Mouse (Mus musculus) left cerebral cortex, adult 2 months (tissue): ENCODE measurements around the gene Slc38a6. TPM values are rescaled to one million over a fixed set of nuclear protein-coding genes. Genes with fewer than 3 reads are reported as not detected.

Source experiments
- DNase-seq, 2 experiments: peaks; one replicate each; pipeline ENCODE4 v3.0.0; 2021 to 2022; ENCODE audit warnings: low spot score in 2 of 2, mixed read lengths in 1 of 2; ENCODE audit errors: extremely low spot score in 1 of 2
- H3K27ac ChIP-seq: fragments of 200-600 bp; 2 replicates; pipeline ENCODE4 v1.8.1; 2022
- H3K4me3 ChIP-seq: fragments of 200-600 bp; 2 replicates; pipeline ENCODE4 v1.8.1; 2022
- CTCF ChIP-seq: fragments of 200-600 bp; IDR thresholded peaks from 2 replicates; pipeline ENCODE4 v1.8.1; 2022; ENCODE audit warnings: antibody characterized with exemption, mild to moderate bottlenecking, moderate library complexity
- intact Hi-C: fragments of 180-260 bp; cut with DNase I; formaldehyde crosslinking; loops from one replicate; pipeline ENCODE4 v1.15.1; 2025
- total RNA-seq, 2 experiments: library from RNA; stranded (reverse); gene quantifications; 2 replicates each; pipeline ENCODE4 v1.2.3; 2021

The Slc38a6 gene
- total RNA-seq, 2 experiments from 2014 or later = 13.7 to 18.6 TPM

DNA sequence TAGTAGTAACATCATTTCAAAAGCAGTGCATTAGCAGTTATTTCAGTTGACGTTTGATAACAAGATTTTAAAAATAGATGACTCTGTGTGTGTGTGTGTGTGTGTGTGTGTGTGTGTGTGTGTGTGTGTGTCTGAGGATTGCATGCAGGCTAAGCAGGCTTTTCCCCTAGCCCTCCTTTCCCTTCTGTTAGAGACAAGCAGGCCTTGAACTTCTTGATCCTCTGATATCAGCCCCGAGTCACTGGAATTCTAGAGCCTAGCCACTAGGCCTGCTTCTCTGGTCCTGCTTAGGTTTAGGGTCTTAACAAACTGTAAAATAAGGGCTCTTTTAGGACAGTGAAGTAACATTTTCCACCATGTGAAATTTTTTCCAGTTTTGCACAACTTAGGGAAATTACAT lies 38.6 kb downstream of the Slc38a6 start:
- intact Hi-C loops = loop anchor here (10.0 kb wide), 1 partner anchor 190 kb away; no protein-coding TSS in a partner anchor
- no peak for TF ChIP-seq CTCF
- DNase-seq = no peak
- H3K4me3 ChIP-seq = no peak overlapping the region
- H3K27ac ChIP-seq = no peak overlapping the region

DNA sequence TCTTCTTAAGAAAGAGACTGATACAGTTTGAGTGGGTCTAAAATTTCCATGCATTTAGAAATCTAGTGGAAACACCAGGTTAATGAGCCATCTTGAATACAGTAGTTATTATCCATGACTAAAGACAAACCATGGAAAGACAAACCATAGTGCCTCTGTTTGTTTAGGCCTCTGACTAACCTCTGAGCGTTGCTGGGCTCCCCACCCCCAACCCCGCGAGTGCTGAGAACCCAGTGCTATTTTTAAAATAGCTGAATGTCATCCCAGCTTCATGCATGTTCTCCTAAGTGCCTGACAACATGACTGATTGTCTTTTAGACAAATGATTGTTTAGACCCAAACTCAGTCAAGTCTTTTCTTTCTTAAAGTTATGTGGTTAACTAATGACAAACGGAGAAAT lies 39.0 kb downstream of the Slc38a6 start:
- Histone ChIP-seq H3K4me3 (no peak overlapping the region), H3K27ac (no peak overlapping the region)
- DNase-seq = no peak
- no peak for TF ChIP-seq CTCF
- intact Hi-C loops = loop anchor here (10.0 kb wide), 1 partner anchor 189 kb away; no protein-coding TSS in a partner anchor

DNA sequence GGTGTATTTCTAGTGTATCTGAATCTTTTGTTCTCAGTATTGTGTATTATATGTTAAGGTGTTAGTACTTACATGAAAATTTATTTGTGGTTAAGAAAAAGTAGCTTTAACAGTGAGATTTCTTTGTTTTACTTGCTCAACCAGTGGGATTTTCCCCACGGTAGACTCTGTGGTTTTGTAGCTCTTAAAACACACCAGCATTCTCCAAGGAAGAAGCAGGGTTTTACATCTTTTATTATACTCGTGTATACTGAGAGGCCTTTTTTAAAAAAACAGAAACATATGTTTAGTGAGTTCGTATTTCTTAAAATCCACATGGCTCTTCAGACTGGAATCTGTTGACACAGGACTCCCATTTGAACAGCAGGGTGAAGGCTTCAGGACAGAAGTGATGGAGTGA lies 40.8 kb downstream of the Slc38a6 start:
- TF ChIP-seq CTCF = no peak
- no peak for DNase-seq
- H3K27ac ChIP-seq = no peak overlapping the region
- H3K4me3 ChIP-seq = no peak overlapping the region
- intact Hi-C loops = loop anchor here (10.0 kb wide), 1 partner anchor 187 kb away; no protein-coding TSS in a partner anchor

DNA sequence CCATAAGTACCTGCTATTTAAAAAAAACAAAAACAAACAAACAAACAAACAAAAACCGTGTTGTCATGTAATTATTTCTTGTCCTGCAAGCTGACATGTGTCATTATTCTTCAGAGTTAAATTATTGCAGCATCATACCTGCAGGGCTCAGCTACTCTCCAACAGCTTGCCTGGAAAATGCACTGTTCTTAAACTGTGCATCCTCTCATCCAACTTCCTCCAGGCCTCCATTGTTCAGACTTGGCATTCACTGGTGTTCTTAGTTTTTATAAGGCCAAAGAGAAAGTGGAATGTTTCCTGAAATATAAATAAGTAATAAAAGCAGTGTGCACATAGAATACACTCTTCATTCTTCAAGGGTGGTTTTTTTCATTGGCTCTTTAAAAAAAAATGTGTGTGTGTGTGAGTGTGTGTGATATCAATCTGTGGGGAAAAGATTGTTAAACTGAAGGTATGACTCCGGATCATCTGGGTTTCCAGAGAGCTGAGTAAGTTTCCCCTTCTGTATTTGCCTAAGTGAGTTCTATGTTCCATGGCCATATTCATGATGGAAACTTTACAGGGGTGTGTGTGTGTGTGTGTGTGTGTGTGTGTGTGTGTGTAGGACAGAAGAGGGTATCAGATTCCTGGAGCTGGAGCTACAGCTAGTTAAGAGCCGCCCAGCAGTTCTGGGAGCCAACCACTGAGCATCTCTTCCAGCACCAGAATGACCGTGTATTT lies 42.0 kb downstream of the Slc38a6 start:
- no peak overlapping the region for H3K27ac ChIP-seq
- no peak for DNase-seq
- intact Hi-C loops = loop anchor here (10.0 kb wide), 1 partner anchor 186 kb away; no protein-coding TSS in a partner anchor
- TF ChIP-seq CTCF = no peak
- H3K4me3 ChIP-seq = no peak overlapping the region

DNA sequence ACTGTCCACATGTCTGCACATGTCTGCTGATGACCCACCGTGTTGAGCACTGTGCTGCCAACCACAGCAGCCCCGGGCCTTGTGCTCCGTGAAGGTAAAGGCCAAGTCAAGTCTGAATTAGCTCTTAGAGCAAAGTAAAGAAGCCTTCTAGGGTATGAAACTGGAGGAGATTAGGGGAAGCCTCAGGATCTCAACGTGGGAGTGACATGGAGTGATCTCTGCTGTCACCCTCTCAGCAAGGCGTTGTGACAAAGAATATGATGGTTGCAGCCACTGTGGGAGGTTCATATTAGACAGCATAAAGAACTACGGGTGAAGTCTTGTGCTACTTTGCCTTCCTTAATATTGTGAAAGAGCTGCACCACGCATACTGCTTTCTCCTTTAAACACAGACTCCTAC lies 43.7 kb downstream of the Slc38a6 start:
- Histone ChIP-seq H3K4me3 (no peak overlapping the region), H3K27ac (no peak overlapping the region)
- no peak for TF ChIP-seq CTCF
- DNase-seq = no peak
- intact Hi-C loops = no loop called here

DNA sequence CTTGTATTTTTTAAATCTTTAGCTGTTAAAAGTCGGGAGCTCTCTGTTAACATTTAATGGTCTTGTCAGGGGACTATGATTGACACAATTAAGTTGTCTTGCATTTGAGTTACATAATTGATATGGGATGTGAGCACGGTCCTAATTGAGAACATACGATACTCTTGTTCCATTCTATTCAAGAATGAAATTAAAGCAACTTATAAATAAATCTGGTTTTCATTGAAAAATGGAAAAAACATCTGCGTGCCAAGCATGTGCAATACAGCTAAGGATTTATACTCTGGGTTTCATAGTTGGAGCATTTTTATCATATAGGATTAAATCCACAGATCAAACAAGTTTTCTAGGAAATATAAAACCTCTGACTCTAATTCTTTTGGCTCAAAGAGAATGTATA lies 46.1 kb downstream of the Slc38a6 start:
- DNase-seq = no peak
- TF ChIP-seq CTCF = no peak
- Histone ChIP-seq H3K4me3 (no peak overlapping the region), H3K27ac (no peak overlapping the region)
- intact Hi-C loops = no loop called here

DNA sequence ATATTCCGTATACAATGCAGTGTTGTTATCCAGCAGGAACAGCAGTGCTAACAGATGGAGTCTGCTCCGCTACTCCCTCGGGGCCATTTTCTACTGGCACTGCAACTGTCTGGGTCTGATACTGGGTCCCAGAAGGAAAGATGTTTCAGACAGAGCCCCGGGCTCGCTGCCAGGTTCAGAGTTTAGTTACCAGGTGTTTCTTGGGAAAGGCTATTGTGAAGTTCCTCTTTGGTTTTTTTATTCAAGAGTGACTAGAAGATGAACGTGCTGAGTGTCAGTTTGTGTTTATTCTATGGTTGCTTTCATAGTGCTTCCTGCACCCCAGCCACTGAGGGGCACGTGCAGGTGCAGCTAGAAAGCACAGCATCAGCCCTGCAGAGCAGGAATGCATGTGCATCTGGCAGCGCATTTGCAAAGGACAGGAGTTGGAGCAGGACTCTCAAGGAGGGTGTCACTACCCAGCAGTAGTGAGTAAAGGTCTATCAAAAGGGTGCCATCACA lies 47.5 kb downstream of the Slc38a6 start:
- Histone ChIP-seq H3K4me3 (no peak overlapping the region), H3K27ac (no peak overlapping the region)
- TF ChIP-seq CTCF = no peak
- DNase-seq = no peak
- intact Hi-C loops = no loop called here

DNA sequence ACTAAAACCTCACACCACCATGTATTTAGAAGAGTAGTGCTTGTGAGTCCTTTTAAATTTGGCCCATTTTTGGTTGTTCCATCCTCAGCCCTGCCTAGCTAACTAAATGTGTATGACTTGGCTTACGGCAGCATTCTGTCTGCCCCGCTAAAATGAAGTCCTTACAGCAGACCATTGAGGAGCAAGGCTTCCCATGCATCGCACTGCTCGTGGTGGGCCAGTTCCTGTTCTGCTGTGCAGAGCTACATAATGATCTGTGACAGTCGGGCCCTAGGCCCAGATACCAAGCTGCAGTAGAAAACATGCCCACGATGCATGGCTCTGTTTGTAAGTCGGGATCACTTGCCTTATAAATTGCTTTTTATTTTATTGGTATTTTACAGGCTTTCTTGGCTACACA lies 50.5 kb downstream of the Slc38a6 start:
- H3K4me3 ChIP-seq = no peak overlapping the region
- intact Hi-C loops = no loop called here
- H3K27ac ChIP-seq = no peak overlapping the region
- no peak for DNase-seq
- TF ChIP-seq CTCF = no peak

DNA sequence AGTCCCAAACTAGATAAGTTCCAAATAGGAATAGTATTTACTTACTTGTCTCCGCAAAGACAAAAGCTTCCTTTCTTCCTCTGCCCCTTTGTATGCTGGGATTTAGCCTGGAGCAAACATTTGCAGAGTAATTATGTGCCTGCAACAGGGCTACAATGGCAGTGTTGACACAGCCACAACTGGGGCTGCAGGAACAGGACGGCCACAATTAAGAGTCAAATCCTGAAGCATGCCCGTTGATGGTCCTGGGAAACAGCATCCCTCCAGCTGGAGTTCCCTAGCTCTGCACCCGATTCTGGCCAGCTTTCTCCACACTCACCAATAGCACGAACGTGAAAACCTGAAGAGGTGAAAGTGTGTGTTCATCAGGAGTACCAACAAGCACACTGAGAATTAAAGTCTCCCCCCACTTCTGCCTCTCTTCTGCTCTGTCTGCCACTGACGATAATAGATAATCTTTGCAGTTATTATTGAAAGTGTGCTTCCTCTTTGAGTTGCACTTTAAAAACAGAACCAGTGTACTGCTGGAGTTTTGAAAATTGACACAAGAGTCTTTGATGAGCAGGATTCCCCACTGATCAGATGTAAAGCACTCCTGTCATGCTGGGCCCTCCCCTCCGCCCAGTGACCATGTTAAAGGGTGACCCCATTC lies 54.2 kb downstream of the Slc38a6 start:
- intact Hi-C loops = no loop called here

DNA sequence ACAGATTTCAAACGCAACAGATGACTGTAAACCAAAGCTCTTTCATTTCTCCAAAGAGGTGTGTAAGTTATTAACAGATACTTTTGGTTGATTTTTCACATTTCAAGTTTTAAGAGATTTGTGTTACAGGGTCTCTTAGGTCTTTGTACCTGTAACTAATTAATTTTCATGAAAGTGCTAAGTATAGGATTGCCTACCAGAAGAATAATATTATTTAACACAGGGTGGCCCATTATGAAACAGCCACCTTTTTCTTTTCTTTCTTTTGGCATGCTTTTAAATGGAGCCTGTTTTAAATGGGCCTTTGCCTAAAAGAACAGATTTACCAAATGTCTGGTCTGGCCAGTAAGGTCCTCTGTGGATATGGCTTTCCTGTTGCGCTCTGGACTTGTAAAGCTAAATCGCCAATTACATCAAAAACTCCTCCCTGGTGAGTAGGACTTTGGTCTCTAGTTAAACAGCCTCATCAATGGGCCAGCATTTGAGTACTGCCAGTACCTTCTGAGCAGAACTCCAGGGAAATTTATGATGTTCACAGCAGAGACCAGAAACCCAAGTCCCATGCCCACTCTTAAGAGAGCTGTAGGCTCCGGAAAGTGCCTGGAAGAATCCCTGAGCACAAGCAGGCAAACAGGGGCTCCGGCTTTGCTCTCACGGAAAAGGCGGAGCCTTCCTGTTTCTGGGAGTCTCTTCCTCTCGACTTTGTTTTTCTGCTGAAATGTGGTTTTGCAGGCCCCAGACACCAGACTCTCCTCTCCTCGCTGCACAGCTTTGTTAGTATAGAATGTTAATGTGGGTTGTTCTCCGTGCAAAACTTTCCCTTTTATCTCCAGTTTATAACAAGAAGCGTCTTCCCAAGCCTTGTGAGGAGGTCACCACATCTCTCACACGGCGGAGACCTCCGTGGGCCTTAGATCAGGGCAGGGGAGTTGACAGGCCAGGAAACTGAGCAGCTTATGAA lies 55.4 kb downstream of the Slc38a6 start:
- Histone ChIP-seq H3K27ac (peak overlapping the region; percentile 56), H3K4me3 (no peak overlapping the region)
- no peak for DNase-seq
- TF ChIP-seq CTCF = no peak
- intact Hi-C loops = no loop called here

More for the DNA sequence above, 54.2 kb downstream of the Slc38a6 start:
- no peak for DNase-seq
- TF ChIP-seq CTCF = no peak
- Histone ChIP-seq H3K4me3 (no peak overlapping the region), H3K27ac (no peak overlapping the region)

DNA sequence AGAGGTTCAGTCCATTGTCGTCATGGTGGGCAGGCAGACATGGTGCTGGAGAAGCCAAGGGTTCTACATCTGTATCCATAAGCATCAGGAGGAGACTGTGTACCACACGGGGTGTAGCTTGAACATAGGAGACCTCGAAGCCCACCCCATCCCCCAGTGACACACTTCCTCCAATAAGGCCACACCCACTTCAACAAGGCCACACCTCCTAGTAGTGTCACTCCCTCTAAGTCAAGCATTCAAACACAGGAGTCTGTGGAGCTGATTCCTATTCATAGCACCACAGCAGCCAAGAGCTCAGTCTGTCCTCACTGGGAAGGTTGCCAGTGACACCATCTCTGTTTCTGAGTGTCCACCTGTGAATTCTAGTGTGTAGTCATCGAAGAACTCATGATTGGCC lies 57.7 kb downstream of the Slc38a6 start:
- Histone ChIP-seq H3K4me3 (no peak overlapping the region), H3K27ac (no peak overlapping the region)
- no peak for TF ChIP-seq CTCF
- intact Hi-C loops = no loop called here
- DNase-seq = no peak
